ENCODE assay signal across 8 mouse cellular contexts in the genomic region with DNA sequence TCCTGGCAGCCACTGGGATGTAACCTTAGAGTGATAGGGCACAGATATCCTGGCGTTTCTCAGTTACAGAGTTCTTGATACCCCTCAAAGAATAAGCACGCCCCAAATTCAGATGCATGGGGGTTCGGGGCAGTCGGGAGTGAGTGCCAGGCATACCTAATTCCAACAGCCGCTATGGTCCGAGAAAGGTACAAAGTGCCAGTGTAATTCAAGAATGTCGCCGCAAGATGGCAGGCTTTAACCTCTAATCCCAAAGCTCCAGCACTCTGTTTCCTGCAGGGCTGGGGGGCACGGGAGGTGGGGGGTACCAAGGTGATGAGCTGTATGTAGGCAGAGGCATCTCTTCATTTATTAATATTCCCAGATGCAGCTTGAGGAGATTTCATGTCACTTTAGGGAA.
DNase-seq lines count a peak whose midpoint lies in the region; ATAC-seq lines count a peak whose summit lies in the region.

No protein-coding gene starts in this region.

- ATAC-seq in forebrain, embryonic 15.5 days (replicated peaks), result peak; percentile 81
- ATAC-seq in hindbrain, embryonic 13.5 days (ENCODE audit: low FRiP score), result peak; percentile 43

- no peak overlapping the region for H3K9ac ChIP-seq in forebrain, embryonic 15.5 days (replicated peaks)
- peak overlapping the region; percentile 47 for H3K9ac ChIP-seq in hindbrain, embryonic 13.5 days

- WGBS in forebrain, embryonic 15.5 days, result 1% methylated on average over 9 of the region's 9 CpGs
- WGBS in hindbrain, embryonic 13.5 days, result 2% methylated on average over 9 of the region's 9 CpGs

- no peaks in the 10 kb centered on the region for H3K36me3 ChIP-seq in forebrain, embryonic 15.5 days
- H3K36me3 ChIP-seq in hindbrain, embryonic 13.5 days, result no peaks in the 10 kb centered on the region

- H3K4me2 ChIP-seq in forebrain, embryonic 15.5 days (replicated peaks), result peak overlapping the region; percentile 45
- peak overlapping the region; percentile 55 for H3K4me2 ChIP-seq in hindbrain, embryonic 13.5 days

- DNase-seq in heart, adult 8-10 months (ENCODE audit: low spot score), result peak; percentile 19
- no peak for DNase-seq in heart, adult 9 months (ENCODE audit: low spot score in 2 of 2)
- DNase-seq in c-Kit-positive CD71-positive TER-119-positive erythroid progenitor cells, embryonic 14.5 days (ENCODE audit: low spot score), result peak; percentile 7
- peak; percentile 64 to 79 for DNase-seq in layer of hippocampus, postnatal 25 days (ENCODE audit: extremely low spot score in 1 of 2, low spot score in 1 of 2)
- DNase-seq in lung, postnatal 36 days, result peak; percentile 51
- peak; percentile 57 for DNase-seq in right cerebral cortex, postnatal 14 days

- H3K4me1 ChIP-seq in forebrain, embryonic 15.5 days, result peaks cover 4% of the 10 kb centered on the region; the same call in 1 of the 2 replicates
- H3K4me1 ChIP-seq in hindbrain, embryonic 13.5 days (replicated peaks), result 0 out of 2 replicates have a peak, but pooled peaks cover 4% of the 10 kb centered on the region

- no peak overlapping the region for H3K4me3 ChIP-seq in forebrain, embryonic 15.5 days
- peak overlapping the region; percentile 24 for H3K4me3 ChIP-seq in hindbrain, embryonic 13.5 days

- no peaks in the 10 kb centered on the region for H3K9me3 ChIP-seq in forebrain, embryonic 15.5 days
- no peaks in the 10 kb centered on the region for H3K9me3 ChIP-seq in hindbrain, embryonic 13.5 days

- H3K27ac ChIP-seq in forebrain, embryonic 15.5 days (replicated peaks), result no peak overlapping the region
- H3K27ac ChIP-seq in hindbrain, embryonic 13.5 days, result no peak overlapping the region

- H3K27me3 ChIP-seq in forebrain, embryonic 15.5 days, result no peaks in the 10 kb centered on the region
- peaks cover 15% of the 10 kb centered on the region for H3K27me3 ChIP-seq in hindbrain, embryonic 13.5 days

Comparison
In these comparisons a context has a peak if more than half of its experiments do, and no peak if none do; other contexts are left out.
1. DNase-seq: peak in heart, adult 8-10 months (single experiment), c-Kit-positive CD71-positive TER-119-positive erythroid progenitor cells, embryonic 14.5 days (single experiment), layer of hippocampus, postnatal 25 days (2 of 2), lung, postnatal 36 days (single experiment) and right cerebral cortex, postnatal 14 days (single experiment); none in heart, adult 9 months (0 of 2).